ENCODE assay signal across 18 mouse cellular contexts in genomic region chr3:18877060-18877459, GRCm38 (mm10).
A peak's percentile ranks its signal among the peaks of the same experiment; 100 is the strongest.
DNase-seq lines count a peak whose midpoint lies in the region; ATAC-seq and TF ChIP-seq lines count a peak whose summit lies in the region.
"Had no signal": no experiment of that assay in that cellular context is flagged by ENCODE, and none has a peak within 500 bp of the region (broad histone marks: within the 10 kb centered on the region; RNA-seq: fewer than 3 reads in every experiment).

No protein-coding gene starts in this region.

- intact Hi-C loops in heart, postnatal 10 days (cut with DNase I), result no loop called here

- 47% methylated on average over 1 of the region's 1 CpGs for WGBS in liver, embryonic 13.5 days (ENCODE audit: insufficient replicate concordance)
- 67% methylated on average over 1 of the region's 1 CpGs for WGBS in liver, embryonic 11.5 days
- 43% methylated on average over 1 of the region's 1 CpGs for WGBS in liver, embryonic 16.5 days (ENCODE audit: insufficient replicate concordance)
- WGBS in liver, postnatal 0 days (ENCODE audit: insufficient replicate concordance), result 60% methylated on average over 1 of the region's 1 CpGs

- H3K4me1 ChIP-seq in liver, embryonic 13.5 days (replicated peaks), result no peaks in the 10 kb centered on the region
- no peaks in the 10 kb centered on the region for H3K4me1 ChIP-seq in liver, embryonic 11.5 days (replicated peaks; ENCODE audit: control insufficient read depth, insufficient read depth, low read length)
- no peaks in the 10 kb centered on the region for H3K4me1 ChIP-seq in liver, embryonic 16.5 days (ENCODE audit: control insufficient read depth, low read depth, low read length)
- no peaks in the 10 kb centered on the region for H3K4me1 ChIP-seq in liver, postnatal 0 days (ENCODE audit: insufficient read depth)
- H3K4me1 ChIP-seq: embryonic facial prominence, embryonic 10.5 days; embryonic facial prominence, embryonic 12.5 days; forebrain, embryonic 13.5 days; forebrain, embryonic 15.5 days had no signal

- DNase-seq in liver, embryonic 13.5 days, result no peak
- DNase-seq in liver, embryonic 11.5 days (ENCODE audit: low spot score), result no peak
- DNase-seq in liver, postnatal 0 days, result no peak
- DNase-seq in heart, postnatal 10 days, result no peak
- DNase-seq: adrenal gland, adult 2 months; adrenal gland, postnatal 10 days; adrenal gland, postnatal 25 days; cerebellum, adult 11 months; cerebellum, adult 2 months; cerebellum, adult 9-10 months; cerebellum, postnatal 10 days; cerebellum, postnatal 25 days; forebrain, postnatal 0 days had no signal

- peak; percentile 58; the same call in 1 of the 2 replicates for ATAC-seq in liver, embryonic 13.5 days (ENCODE audit: low read depth)
- ATAC-seq in liver, embryonic 11.5 days (replicated peaks; ENCODE audit: low FRiP score), result no peak
- peak; percentile 92 for ATAC-seq in liver, embryonic 16.5 days (ENCODE audit: low read depth)
- ATAC-seq in liver, postnatal 0 days, result peak; percentile 95
- ATAC-seq: forebrain, embryonic 13.5 days; forebrain, embryonic 15.5 days; forebrain, postnatal 0 days had no signal

- TF ChIP-seq EP300 in liver, postnatal 0 days (IDR thresholded peaks at IDR 0.05; ENCODE audit: low read depth), result no peak

- TF ChIP-seq CTCF in liver, postnatal 0 days (IDR thresholded peaks at IDR 0.05; ENCODE audit: low read depth), result no peak

- H3K4me3 ChIP-seq in liver, embryonic 13.5 days (replicated peaks), result no peak overlapping the region
- H3K4me3 ChIP-seq in liver, embryonic 11.5 days (ENCODE audit: low read depth, low read length), result no peak overlapping the region
- H3K4me3 ChIP-seq in liver, embryonic 16.5 days (ENCODE audit: low read depth, low read length), result no peak overlapping the region
- H3K4me3 ChIP-seq in liver, postnatal 0 days (ENCODE audit: low read depth, low read length), result no peak overlapping the region
- H3K4me3 ChIP-seq: embryonic facial prominence, embryonic 10.5 days; embryonic facial prominence, embryonic 12.5 days; forebrain, embryonic 13.5 days; forebrain, embryonic 15.5 days had no signal

- H3K4me2 ChIP-seq in liver, embryonic 13.5 days, result no peak overlapping the region
- no peak overlapping the region for H3K4me2 ChIP-seq in liver, embryonic 11.5 days
- H3K4me2 ChIP-seq in liver, embryonic 16.5 days (ENCODE audit: low read depth, low read length), result no peak overlapping the region
- no peak overlapping the region for H3K4me2 ChIP-seq in liver, postnatal 0 days (ENCODE audit: low read depth, low read length)
- H3K4me2 ChIP-seq: embryonic facial prominence, embryonic 12.5 days; forebrain, embryonic 13.5 days; forebrain, embryonic 15.5 days had no signal

- H3K36me3 ChIP-seq in liver, embryonic 13.5 days, result no peaks in the 10 kb centered on the region
- H3K36me3 ChIP-seq in liver, embryonic 11.5 days (ENCODE audit: control insufficient read depth, insufficient read depth, low read length), result no peaks in the 10 kb centered on the region
- H3K36me3 ChIP-seq in liver, embryonic 16.5 days (ENCODE audit: control insufficient read depth, insufficient read depth), result no peaks in the 10 kb centered on the region
- H3K36me3 ChIP-seq in liver, postnatal 0 days (replicated peaks; ENCODE audit: insufficient read depth, low read length), result no peaks in the 10 kb centered on the region
- H3K36me3 ChIP-seq: embryonic facial prominence, embryonic 10.5 days; embryonic facial prominence, embryonic 12.5 days; forebrain, embryonic 15.5 days had no signal

- H3K27me3 ChIP-seq in liver, embryonic 13.5 days, result no peaks in the 10 kb centered on the region
- no peaks in the 10 kb centered on the region for H3K27me3 ChIP-seq in liver, embryonic 11.5 days (replicated peaks; ENCODE audit: control insufficient read depth, insufficient read depth, low read length)
- H3K27me3 ChIP-seq in liver, embryonic 16.5 days (ENCODE audit: control insufficient read depth, insufficient read depth, low read depth, low read length), result no peaks in the 10 kb centered on the region
- H3K27me3 ChIP-seq in liver, postnatal 0 days (ENCODE audit: insufficient read depth, low read length), result no peaks in the 10 kb centered on the region
- H3K27me3 ChIP-seq: embryonic facial prominence, embryonic 12.5 days; forebrain, embryonic 13.5 days; forebrain, embryonic 15.5 days had no signal

- H3K27ac ChIP-seq in liver, embryonic 13.5 days, result 0 out of 2 replicates have a peak overlapping the region, but pooled peaks have one; percentile 9
- no peak overlapping the region for H3K27ac ChIP-seq in liver, embryonic 11.5 days (ENCODE audit: low read depth, low read length)
- H3K27ac ChIP-seq in liver, embryonic 16.5 days (ENCODE audit: low read length), result peak overlapping the region; percentile 29; the same call in 1 of the 2 replicates
- 0 out of 2 replicates have a peak overlapping the region, but pooled peaks have one; percentile 37 for H3K27ac ChIP-seq in liver, postnatal 0 days (ENCODE audit: low read depth)
- H3K27ac ChIP-seq: embryonic facial prominence, embryonic 10.5 days; embryonic facial prominence, embryonic 12.5 days; forebrain, embryonic 13.5 days; forebrain, embryonic 15.5 days had no signal

- H3K9me3 ChIP-seq in liver, embryonic 13.5 days (replicated peaks), result no peaks in the 10 kb centered on the region
- no peaks in the 10 kb centered on the region for H3K9me3 ChIP-seq in liver, embryonic 11.5 days (ENCODE audit: control insufficient read depth, low read length)
- H3K9me3 ChIP-seq in liver, embryonic 16.5 days (replicated peaks; ENCODE audit: control insufficient read depth, low read length), result no peaks in the 10 kb centered on the region
- no peaks in the 10 kb centered on the region for H3K9me3 ChIP-seq in liver, postnatal 0 days (ENCODE audit: low read length)
- H3K9me3 ChIP-seq: embryonic facial prominence, embryonic 12.5 days; forebrain, embryonic 13.5 days; forebrain, embryonic 15.5 days had no signal

- H3K9ac ChIP-seq in liver, embryonic 13.5 days, result no peak overlapping the region
- H3K9ac ChIP-seq in liver, embryonic 11.5 days (ENCODE audit: low read depth, low read length), result no peak overlapping the region
- no peak overlapping the region for H3K9ac ChIP-seq in liver, embryonic 16.5 days (ENCODE audit: low read depth, low read length)
- no peak overlapping the region for H3K9ac ChIP-seq in liver, postnatal 0 days (replicated peaks)
- H3K9ac ChIP-seq: embryonic facial prominence, embryonic 12.5 days; forebrain, embryonic 13.5 days; forebrain, embryonic 15.5 days; forebrain, postnatal 0 days had no signal
